Comparison of ENCODE assay signal across 26 mouse cellular contexts in the genomic region with DNA sequence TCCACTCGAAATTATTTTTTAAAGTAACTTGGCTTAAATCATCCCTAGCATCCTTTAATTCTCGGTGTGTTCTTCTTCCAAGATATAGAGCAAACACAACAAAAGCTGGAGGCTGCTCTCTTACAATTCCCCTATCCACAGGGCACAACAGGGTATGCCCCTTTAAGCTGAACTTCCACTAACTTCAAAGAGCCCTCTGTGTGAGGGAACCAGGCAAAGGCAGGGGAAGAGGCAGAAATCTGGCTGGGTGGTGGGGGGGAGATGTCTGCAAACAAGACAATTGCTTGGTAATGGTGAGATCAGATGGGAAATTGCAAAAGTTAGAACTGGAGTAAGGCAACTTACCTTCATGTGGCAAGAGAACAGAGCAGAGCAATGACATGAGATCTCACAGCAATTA.
DNase-seq lines count a peak whose midpoint lies in the region; ATAC-seq lines count a peak whose summit lies in the region.
"Had no signal": no experiment of that assay in that cellular context is flagged by ENCODE, and none has a peak within 500 bp of the region (broad histone marks: within the 10 kb centered on the region; RNA-seq: fewer than 3 reads in every experiment).

No protein-coding gene starts in this region.

- H3K4me2 ChIP-seq in midbrain, embryonic 11.5 days, result no peak overlapping the region
- no peak overlapping the region for H3K4me2 ChIP-seq in embryonic facial prominence, embryonic 11.5 days (ENCODE audit: low read depth, low read length)
- no peak overlapping the region for H3K4me2 ChIP-seq in midbrain, embryonic 16.5 days (ENCODE audit: low read length)
- H3K4me2 ChIP-seq: embryonic facial prominence, embryonic 12.5 days; hindbrain, embryonic 15.5 days; intestine, embryonic 15.5 days; midbrain, embryonic 12.5 days had no signal

- peaks cover 23% of the 10 kb centered on the region for H3K4me1 ChIP-seq in midbrain, embryonic 10.5 days
- no peaks in the 10 kb centered on the region; the same call in 1 of the 2 replicates for H3K4me1 ChIP-seq in midbrain, embryonic 11.5 days (ENCODE audit: control insufficient read depth, insufficient read depth, low read length)
- no peaks in the 10 kb centered on the region for H3K4me1 ChIP-seq in embryonic facial prominence, embryonic 11.5 days (ENCODE audit: control insufficient read depth, insufficient read depth, low read length)
- H3K4me1 ChIP-seq in midbrain, embryonic 16.5 days (ENCODE audit: control insufficient read depth, insufficient read depth, low read length), result no peaks in the 10 kb centered on the region; the same call in 1 of the 2 replicates
- H3K4me1 ChIP-seq: embryonic facial prominence, embryonic 12.5 days; hindbrain, embryonic 15.5 days; intestine, embryonic 15.5 days had no signal

- no peak overlapping the region; the same call in 1 of the 2 replicates for H3K27ac ChIP-seq in midbrain, embryonic 10.5 days (replicated peaks)
- no peak overlapping the region for H3K27ac ChIP-seq in midbrain, embryonic 11.5 days (ENCODE audit: low read depth, low read length)
- H3K27ac ChIP-seq in embryonic facial prominence, embryonic 11.5 days (replicated peaks; ENCODE audit: low read depth, low read length), result no peak overlapping the region
- H3K27ac ChIP-seq in midbrain, embryonic 16.5 days (ENCODE audit: low read length), result no peak overlapping the region
- H3K27ac ChIP-seq: embryonic facial prominence, embryonic 12.5 days; hindbrain, embryonic 15.5 days; intestine, embryonic 15.5 days; macrophage; midbrain, embryonic 12.5 days had no signal

- no peaks in the 10 kb centered on the region for H3K27me3 ChIP-seq in midbrain, embryonic 10.5 days (ENCODE audit: low read depth, poor library complexity, severe bottlenecking)
- H3K27me3 ChIP-seq in midbrain, embryonic 11.5 days (ENCODE audit: control insufficient read depth, insufficient read depth, low read length), result no peaks in the 10 kb centered on the region
- no peaks in the 10 kb centered on the region for H3K27me3 ChIP-seq in embryonic facial prominence, embryonic 11.5 days (ENCODE audit: control insufficient read depth, insufficient read depth, low read length)
- no peaks in the 10 kb centered on the region for H3K27me3 ChIP-seq in midbrain, embryonic 16.5 days (ENCODE audit: control insufficient read depth, insufficient read depth, low read depth, low read length)
- H3K27me3 ChIP-seq: CH12.LX; embryonic facial prominence, embryonic 12.5 days; hindbrain, embryonic 15.5 days; intestine, embryonic 15.5 days; midbrain, embryonic 12.5 days had no signal

- no peak overlapping the region for H3K9ac ChIP-seq in midbrain, embryonic 11.5 days (ENCODE audit: low read length)
- no peak overlapping the region for H3K9ac ChIP-seq in embryonic facial prominence, embryonic 11.5 days (replicated peaks; ENCODE audit: low read length)
- no peak overlapping the region for H3K9ac ChIP-seq in midbrain, embryonic 16.5 days (ENCODE audit: low read depth, low read length)
- H3K9ac ChIP-seq: embryonic facial prominence, embryonic 12.5 days; hindbrain, embryonic 15.5 days; intestine, embryonic 15.5 days; midbrain, embryonic 12.5 days had no signal

- no peaks in the 10 kb centered on the region for H3K36me3 ChIP-seq in midbrain, embryonic 10.5 days
- no peaks in the 10 kb centered on the region for H3K36me3 ChIP-seq in midbrain, embryonic 11.5 days (ENCODE audit: control insufficient read depth, insufficient read depth, low read length)
- H3K36me3 ChIP-seq in embryonic facial prominence, embryonic 11.5 days (replicated peaks; ENCODE audit: control insufficient read depth, insufficient read depth, low read depth, low read length), result no peaks in the 10 kb centered on the region
- H3K36me3 ChIP-seq in midbrain, embryonic 16.5 days (ENCODE audit: control insufficient read depth, insufficient read depth, low read length), result no peaks in the 10 kb centered on the region
- H3K36me3 ChIP-seq: embryonic facial prominence, embryonic 12.5 days; G1E; hindbrain, embryonic 15.5 days; intestine, embryonic 15.5 days; midbrain, embryonic 12.5 days had no signal

- no peak overlapping the region for H3K4me3 ChIP-seq in midbrain, embryonic 10.5 days
- H3K4me3 ChIP-seq in midbrain, embryonic 11.5 days (ENCODE audit: low read depth, low read length), result no peak overlapping the region
- H3K4me3 ChIP-seq in embryonic facial prominence, embryonic 11.5 days (ENCODE audit: low read depth, low read length), result no peak overlapping the region
- no peak overlapping the region for H3K4me3 ChIP-seq in midbrain, embryonic 16.5 days (ENCODE audit: low read depth, low read length)
- H3K4me3 ChIP-seq: embryonic facial prominence, embryonic 12.5 days; erythroblast, embryonic 14.5 days; hindbrain, embryonic 15.5 days; intestine, embryonic 15.5 days; midbrain, embryonic 12.5 days had no signal

- 52% methylated on average over 2 of the region's 2 CpGs for WGBS in midbrain, embryonic 10.5 days
- 28% methylated on average over 2 of the region's 2 CpGs for WGBS in midbrain, embryonic 11.5 days
- WGBS in embryonic facial prominence, embryonic 11.5 days, result 35% methylated on average over 2 of the region's 2 CpGs
- 29% methylated on average over 2 of the region's 2 CpGs for WGBS in midbrain, embryonic 16.5 days

- peak; percentile 15 for DNase-seq in midbrain, embryonic 10.5 days (ENCODE audit: low spot score)
- no peak for DNase-seq in midbrain, embryonic 11.5 days (ENCODE audit: low spot score, missing footprints)
- peak; percentile 50 for DNase-seq in embryo, embryonic 10.5 days (ENCODE audit: low spot score)
- peak; percentile 5 for DNase-seq in embryonic facial prominence, embryonic 11.5 days (ENCODE audit: low spot score)
- no peak for DNase-seq in cerebellum, adult 11-12 months
- DNase-seq in urinary bladder, postnatal 10 days (ENCODE audit: low spot score), result no peak
- DNase-seq: adrenal gland, adult 8-10 months; B cell, adult 2 months; cerebellum, adult 2 months; cerebellum, postnatal 25 days; gastrocnemius, postnatal 14 days; heart, adult 18-20 months; kidney, adult 8-10 months; kidney, postnatal 10 days; left cerebral cortex, postnatal 4 days; thymus, postnatal 14 days had no signal

- no peak for ATAC-seq in midbrain, embryonic 11.5 days (ENCODE audit: low FRiP score)
- ATAC-seq in embryonic facial prominence, embryonic 11.5 days (replicated peaks; ENCODE audit: insufficient number of reproducible peaks, low FRiP score, low TSS enrichment, low read depth), result no peak
- ATAC-seq in midbrain, embryonic 16.5 days, result peak; percentile 68; the same call in 1 of the 2 replicates
- ATAC-seq: forebrain, embryonic 16.5 days; intestine, embryonic 15.5 days had no signal

- no peaks in the 10 kb centered on the region for H3K9me3 ChIP-seq in midbrain, embryonic 10.5 days (replicated peaks)
- no peaks in the 10 kb centered on the region for H3K9me3 ChIP-seq in midbrain, embryonic 11.5 days (ENCODE audit: control insufficient read depth, low read length)
- no peaks in the 10 kb centered on the region for H3K9me3 ChIP-seq in embryonic facial prominence, embryonic 11.5 days (replicated peaks; ENCODE audit: control insufficient read depth, low read length)
- no peaks in the 10 kb centered on the region for H3K9me3 ChIP-seq in midbrain, embryonic 16.5 days (replicated peaks; ENCODE audit: control insufficient read depth, low read length, poor library complexity, severe bottlenecking)
- H3K9me3 ChIP-seq: embryonic facial prominence, embryonic 12.5 days; G1E; hindbrain, embryonic 15.5 days; intestine, embryonic 15.5 days; midbrain, embryonic 12.5 days had no signal

Comparison
In these comparisons a context has a peak if more than half of its experiments do, and no peak if none do; other contexts are left out.
1. DNase-seq: peak in midbrain, embryonic 10.5 days (single experiment), embryo, embryonic 10.5 days (single experiment) and embryonic facial prominence, embryonic 11.5 days (single experiment); none in midbrain, embryonic 11.5 days (single experiment), cerebellum, adult 11-12 months (single experiment) and urinary bladder, postnatal 10 days (single experiment).